Mouse (Mus musculus) urinary bladder, postnatal 14 days (tissue): Measurements from ENCODE around the gene Atf7.
"Not testable (repeated sequence)": the region's sequence is repeated elsewhere in the genome, so short reads cannot be mapped to it uniquely, and the experiment has no call there.

ENCODE experiments used
- DNase-seq: peaks from one replicate; pipeline ENCODE4 v3.0.0; 2021; ENCODE audit warnings: low spot score

The Atf7 gene

GRCm38 (mm10) chr15:102624970-102625686, at the start of gene Atf7, which contains the start of gene Gm28047:
TSS of gene Atf7 (minus strand) at chr15:102625464.
TSS of gene Gm28047 (minus strand) at chr15:102625067.
- DNase-seq = peak; percentile 100

DNA sequence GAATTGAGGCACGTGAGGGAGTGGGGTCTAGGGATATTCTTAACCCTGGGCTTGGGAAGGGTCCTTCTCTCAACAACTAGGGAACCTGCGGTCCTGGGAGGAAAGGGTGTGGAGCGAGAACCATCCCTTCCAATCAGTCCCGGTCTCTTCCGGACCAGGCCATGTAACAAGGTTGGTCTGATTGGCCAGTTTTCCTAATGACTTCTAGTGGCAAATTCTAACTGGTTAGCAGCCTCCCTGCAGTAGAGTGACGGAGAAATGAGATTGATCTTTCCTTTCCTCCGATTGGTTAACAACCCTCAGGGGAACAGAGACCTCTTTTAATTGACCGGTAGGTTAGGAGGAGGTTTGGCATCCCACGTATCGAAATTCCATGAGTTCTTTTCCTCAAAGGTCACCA, 48.3 kb upstream of the Atf7 start:
- DNase-seq = peak; percentile 53

DNA sequence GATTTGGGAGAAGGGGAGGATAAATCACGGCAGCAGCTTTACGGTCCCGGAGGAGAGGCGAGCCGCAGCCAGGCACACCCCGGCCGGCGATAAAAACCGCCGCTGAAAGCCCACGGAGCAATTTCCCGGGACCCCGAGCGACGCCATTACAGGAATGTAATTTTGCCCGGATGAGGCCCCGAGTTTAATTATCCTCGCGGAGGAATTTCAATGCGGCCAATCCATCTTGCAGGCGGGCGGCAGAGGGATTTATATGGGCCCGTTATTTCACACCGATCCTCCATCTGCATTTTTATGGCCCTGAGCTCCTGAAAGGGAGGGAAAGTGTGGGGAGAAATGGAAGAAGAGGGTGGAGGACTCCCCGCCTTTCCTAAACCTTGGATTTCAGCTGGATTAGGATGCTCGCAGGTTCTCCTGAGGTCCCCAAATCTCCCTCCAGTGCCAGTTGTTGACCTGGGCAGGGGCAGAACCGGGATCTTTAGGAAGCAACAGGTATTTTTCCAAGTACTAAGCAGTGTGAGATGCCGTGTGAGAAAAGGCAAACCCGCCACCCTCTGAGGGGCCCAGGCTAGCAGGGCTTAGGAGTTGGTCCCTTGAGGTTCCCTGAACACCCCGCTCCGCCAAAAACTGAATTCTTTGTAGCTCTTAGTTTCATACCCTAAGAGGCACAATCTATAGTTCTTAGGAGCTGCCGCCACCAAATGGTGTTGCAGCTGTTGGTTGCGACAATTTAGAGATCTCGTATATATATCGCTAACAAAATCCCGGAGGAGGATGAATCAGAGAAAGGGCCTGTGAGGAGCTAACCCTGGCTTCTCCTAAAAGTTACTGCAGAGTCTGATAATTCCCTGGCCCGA, 47.2 kb upstream of the Atf7 start, which contains the start of gene Atp5g2:
Gene Atp5g2 (minus strand): TSS at position 138 of the 857 bp plus-strand sequence.
- DNase-seq = peak; percentile 30

- peak; percentile 89 for DNase-seq
Measured at GRCm38 (mm10) chr15:102671721-102672214, 46.5 kb upstream of the Atf7 start.

DNA sequence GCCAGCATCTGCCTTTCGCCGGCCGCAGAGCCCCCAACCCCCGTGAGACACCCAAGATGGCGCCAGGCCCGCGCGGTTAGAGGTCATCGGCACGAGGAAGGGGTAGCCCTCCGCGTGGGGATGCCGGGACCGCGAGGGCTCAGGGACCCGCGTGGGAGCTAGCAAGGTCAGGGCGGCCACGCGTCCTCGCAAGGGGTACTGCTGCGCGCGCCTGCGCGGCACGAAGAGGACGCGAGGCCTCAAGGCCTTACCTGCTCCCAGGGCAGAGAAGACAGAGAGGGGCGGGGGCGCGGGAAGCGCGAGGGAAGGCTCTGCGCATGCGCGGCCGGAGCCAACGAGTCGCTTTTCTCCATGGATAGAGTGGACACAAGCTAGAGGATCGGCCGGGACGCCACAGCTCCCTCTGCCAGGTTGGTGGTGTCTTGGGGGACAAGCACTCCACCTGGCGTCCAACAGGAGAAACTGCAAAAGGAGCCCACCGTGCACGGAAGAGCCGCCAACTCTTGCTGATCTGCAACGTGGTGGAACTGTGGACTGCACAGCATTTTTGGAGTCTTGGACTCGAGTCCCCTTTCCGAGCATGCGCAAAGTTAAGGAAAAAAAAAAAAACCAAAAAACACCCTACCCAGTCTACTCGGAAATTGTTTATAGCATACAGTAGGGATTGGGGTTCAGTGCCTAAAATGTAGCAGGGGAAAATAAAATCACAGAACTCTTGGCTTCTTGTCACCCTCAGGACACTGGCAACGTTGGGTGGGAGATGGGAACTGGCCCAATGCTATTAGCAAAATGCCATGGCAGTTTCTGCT, 45.7 kb upstream of the Atf7 start:
- DNase-seq = peak; percentile 96

- DNase-seq = no peak
Measured at GRCm38 (mm10) chr15:102670281-102670680, 45.0 kb upstream of the Atf7 start.

DNA sequence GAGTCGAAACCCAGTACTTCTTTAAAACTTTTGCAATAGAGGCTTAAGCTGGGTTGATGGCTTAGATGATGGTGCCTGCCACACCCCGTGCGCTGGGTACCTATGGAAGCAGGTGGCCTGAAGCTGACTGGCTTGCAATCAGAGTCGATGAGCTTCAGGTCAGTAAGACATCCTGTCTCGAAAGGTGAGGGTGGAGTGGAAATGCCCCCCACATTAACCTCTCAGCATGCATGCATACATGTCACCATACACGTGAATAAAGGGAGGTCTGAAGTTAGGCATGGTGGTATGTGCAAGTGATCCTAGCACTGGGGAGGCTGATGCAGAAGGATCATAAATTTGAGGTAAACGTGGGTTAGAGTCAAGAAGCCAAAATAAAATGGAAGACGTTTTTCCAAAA, 44.3 kb upstream of the Atf7 start:
- DNase-seq = no peak

GRCm38 (mm10) chr15:102665494-102665893, 40.2 kb upstream of the Atf7 start:
- DNase-seq = peak; percentile 70

GRCm38 (mm10) chr15:102663825-102664224, 38.6 kb upstream of the Atf7 start:
- DNase-seq = no peak

DNA sequence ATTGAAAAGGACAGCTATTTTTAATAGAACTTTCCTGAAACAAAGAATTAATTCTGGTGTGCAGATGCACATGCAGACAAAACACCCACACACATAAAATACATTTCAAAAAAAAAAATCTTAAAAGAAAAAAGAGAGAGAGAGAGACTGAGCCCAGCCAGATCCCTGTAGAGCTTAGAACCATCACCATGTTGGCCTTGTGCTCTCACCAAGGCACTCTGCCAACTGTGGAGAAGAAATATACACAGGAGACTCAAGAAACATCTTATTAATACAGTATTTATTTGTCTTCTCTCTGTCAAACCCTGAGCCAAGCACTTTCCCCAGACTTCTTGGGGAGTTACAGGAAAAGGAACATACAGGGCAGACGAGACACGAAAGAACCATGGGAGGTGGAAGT, 37.3 kb upstream of the Atf7 start:
- not testable (repeated sequence) for DNase-seq

- DNase-seq = no peak
Measured at GRCm38 (mm10) chr15:102657926-102658381, 32.7 kb upstream of the Atf7 start.

DNA sequence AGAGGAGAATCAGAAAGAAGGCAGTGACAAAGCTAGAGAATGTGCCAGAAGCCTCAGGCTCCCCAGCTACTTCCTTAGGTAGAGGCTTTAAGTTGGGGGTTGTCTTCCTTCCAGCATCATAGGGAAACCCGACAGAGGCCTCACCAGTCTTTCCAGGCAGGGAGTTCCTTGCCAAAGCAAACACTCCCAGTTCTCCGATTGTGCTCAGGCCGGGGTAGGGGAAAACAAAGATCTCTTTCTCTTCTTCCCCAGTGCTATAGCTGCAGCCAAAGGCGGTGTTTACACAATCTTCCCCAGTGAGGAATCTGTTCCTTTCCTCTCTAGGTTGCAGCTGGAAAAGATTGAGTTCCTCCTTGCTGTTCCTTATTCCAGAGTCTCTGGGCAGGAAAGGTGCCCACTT, 31.4 kb upstream of the Atf7 start:
- peak; percentile 32 for DNase-seq

DNA sequence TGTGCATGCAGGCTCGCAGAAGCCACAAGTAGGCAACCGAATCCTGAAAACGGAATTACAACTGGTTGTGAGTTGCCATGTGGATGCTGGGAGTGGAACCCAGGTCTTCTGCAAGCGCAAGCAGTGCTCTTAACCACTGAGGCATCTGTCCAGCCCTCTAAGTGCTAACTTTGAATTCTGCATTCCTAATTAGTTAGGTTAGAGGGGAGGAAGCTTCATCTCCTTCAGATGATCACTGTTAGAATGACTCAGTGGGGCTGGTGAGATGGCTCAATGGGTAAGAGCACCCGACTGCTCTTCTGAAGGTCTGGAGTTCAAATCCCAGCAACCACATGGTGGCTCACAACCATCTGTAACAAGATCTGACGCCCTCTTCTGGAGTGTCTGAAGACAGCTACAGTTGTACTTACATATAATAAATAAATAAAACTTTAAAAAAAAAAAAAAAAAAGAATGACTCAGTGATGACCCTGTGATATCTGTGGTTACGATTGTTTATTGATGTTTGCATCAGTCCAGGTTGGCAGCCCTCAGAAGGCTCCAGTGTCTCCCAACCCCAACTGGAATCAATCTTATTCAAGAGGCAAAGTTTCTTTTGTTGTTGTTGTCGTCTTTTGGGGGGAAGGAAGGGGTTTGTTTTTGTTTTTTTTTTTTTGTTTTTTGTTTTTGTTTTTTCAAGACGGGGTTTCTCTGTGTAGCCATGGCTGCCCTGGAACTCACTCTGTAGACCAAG, 26.8 kb upstream of the Atf7 start:
- DNase-seq = not testable (repeated sequence)

GRCm38 (mm10) chr15:102651107-102651506, 25.8 kb upstream of the Atf7 start:
- no peak for DNase-seq

GRCm38 (mm10) chr15:102635817-102636216, 10.6 kb upstream of the Atf7 start:
- DNase-seq = no peak

- DNase-seq = no peak
Measured at GRCm38 (mm10) chr15:102634684-102635083, 9.4 kb upstream of the Atf7 start.

DNA sequence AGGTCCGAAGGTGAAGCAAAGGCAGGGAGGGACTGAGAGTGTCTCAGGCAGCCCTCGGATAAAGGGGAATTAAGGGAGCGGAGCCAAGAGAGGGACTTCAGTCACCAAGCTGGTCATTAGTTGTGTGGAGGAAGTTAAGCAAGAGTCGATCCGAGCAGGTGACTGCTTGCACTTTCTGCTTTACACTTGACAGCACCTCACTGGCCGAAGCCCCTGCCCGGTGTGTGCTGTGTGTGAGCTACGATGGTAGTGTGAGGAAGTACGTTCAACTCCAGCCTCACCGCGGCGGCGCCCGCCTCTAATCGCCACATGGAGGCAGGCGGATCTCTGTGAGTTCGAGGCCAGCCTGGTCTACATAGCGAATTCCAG, 407 bp upstream of the Atf7 start:
- DNase-seq = no peak

- DNase-seq = no peak
Measured at GRCm38 (mm10) chr15:102624291-102624969, 834 bp downstream of the Atf7 start.

DNA sequence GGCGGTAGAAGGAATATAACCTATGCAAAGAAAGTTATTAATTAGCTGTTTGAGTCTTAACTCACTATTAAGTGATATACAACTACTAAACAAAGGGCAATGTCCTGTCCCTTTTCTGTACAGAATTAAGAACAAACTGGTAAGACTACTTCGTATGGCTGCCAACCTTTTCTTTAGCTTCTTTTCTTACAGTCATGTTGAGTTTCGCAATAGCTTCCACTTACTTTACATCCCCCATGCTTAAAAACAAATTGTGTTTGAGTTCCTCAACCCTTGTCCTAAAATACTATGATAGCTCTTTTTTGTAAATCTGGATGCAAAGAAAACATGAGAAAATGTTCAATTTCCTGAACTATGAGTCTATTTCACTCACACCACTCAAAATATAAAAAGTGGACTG, 2.1 kb downstream of the Atf7 start:
- no peak for DNase-seq

GRCm38 (mm10) chr15:102622536-102622935, 2.7 kb downstream of the Atf7 start:
- DNase-seq = no peak

DNA sequence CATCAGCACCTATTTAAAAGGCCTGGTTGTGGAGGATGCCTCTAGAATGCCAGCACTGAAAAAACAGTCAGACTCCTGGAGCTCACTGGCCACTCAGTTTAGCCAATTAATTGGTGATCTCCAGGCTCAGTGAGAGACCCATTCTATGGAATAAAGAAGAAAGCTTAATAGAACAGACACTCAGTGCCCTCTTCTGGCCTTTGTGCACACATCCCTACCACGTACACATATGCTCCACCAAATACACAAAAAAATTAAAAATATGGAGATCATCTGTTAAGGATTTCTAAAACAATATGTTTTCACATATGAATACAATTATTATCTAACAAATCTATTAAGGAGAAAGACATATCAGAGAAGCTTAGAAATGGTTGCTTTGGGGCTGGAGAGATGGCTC, 4.5 kb downstream of the Atf7 start:
- DNase-seq = no peak
